Mouse (Mus musculus) thymus, postnatal 0 days (tissue): ENCODE results near the gene Atad5. TPM values are rescaled to one million over a fixed set of nuclear protein-coding genes. Genes with fewer than 3 reads are reported as not detected.
"Not testable (repeated sequence)": the region's sequence is repeated elsewhere in the genome, so short reads cannot be mapped to it uniquely, and the experiment has no call there.

Experiments
- DNase-seq: peaks from one replicate; pipeline ENCODE4 v3.0.0-alpha.2; 2015; ENCODE audit warnings: low spot score
- polyA plus RNA-seq: library from polyadenylated mRNA; unstranded; fragments of >200 nt; fragmentation: Nextera tagmentation; extraction: Ambion mirVana; gene quantifications from 2 replicates; pipeline ENCODE4 v1.2.1, GENCODE M21; 2015

The Atad5 gene
- polyA plus RNA-seq = 14.9 and 15.7 TPM in 2 replicates

DNA sequence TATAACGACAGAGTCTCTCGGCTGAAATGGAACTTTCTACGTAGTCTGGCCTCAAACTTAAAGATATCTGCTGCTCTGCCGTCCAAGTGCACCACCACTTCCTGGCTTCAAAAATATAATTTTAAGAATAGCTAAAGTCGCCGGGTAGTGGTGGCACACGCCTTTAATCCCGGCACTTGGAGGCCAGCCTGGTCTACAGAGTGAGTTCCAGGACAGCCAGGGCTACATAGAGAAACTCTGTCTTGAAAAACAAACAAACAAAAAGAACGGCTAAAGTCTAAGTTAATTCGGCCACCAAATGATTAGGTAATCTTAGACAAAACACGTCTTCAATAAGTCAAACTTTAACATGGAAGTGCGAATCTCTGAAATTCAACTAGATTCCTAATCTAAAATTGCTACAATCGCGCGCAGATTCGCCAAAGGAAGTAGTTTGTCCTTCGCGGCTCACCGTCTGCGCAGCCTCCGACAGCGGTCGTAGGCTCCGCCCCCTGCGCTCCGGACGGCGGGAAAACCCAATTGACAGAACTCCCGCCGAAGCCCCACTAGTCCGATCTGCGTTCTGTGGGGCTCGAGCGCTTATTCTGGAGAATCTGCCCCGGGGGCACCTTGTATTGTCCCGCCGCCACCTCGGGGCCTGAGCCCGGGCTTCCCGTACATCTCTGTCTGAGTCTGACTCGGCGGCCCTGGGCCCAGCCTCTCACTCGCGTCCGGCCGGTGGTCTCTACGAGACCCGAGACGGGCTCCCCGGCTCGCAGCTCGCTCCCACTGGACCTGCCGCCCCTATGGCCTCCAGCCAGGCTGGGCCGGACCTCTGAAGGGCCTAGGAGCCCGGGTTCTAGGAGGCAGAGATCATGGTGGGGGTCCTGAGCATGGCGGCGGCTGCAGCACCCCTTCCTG lies at the start of gene Atad5:
TSS of gene Atad5 (plus strand) at position 484 of the 900 bp plus-strand sequence.
- peak; percentile 87 for DNase-seq

DNA sequence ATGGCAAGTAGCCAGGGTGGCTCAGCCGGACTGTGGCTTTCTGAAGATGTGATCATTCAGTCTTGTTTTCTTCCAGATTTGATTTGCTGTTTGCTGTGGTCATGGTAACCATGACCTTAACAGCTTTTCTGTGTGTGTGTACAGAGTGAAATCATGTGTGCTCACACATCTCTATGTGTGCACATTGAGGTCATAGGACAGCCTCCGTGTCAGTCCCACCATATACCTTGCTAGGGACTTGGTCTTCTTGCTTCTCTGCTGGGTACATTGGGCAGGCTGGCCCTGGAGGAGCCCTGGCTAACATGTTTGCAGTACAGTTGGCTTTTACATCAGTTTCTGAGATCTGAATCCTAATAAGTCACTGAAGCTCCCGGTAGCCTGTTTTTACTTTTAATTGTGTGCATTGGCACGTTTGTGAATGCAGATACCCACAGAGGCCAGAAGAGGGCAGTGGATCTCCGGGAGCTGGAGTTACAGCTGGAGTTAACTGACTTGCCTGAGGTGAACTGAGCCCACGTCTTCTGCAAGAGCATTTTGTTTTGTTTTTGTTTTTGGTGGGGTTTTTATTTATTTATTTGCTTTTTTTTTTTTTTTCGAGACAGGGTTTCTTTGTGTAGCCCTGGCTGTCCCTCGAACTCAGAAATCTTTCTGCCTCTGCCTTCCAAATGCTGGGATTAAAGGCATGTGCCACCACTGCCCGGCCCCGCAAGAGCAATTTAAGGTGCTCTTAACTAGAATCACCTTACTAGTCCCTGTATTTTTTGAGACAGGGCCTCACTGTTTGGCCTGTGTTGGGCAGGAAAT lies 46.4 kb upstream of the Atad5 start:
- DNase-seq = peak; percentile 60

DNA sequence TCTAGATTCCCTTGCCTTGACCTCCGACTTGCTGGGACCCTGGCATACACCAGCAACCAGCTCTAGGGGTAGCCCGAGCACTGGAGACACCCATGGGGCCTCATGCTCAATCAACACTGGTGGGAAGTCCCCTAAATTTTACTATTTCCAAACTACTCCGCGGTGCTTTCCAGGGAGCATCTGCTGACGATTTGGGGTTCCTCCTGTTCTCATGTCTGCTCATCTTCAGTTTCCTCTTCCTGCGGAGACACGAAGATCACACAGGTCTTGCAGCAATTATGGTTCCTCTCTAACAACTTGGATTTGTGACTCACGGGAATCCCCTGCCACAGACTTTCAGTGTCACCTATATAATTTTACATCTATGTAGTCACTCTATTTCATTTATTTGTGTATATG lies 45.8 kb upstream of the Atad5 start:
- DNase-seq = no peak

DNA sequence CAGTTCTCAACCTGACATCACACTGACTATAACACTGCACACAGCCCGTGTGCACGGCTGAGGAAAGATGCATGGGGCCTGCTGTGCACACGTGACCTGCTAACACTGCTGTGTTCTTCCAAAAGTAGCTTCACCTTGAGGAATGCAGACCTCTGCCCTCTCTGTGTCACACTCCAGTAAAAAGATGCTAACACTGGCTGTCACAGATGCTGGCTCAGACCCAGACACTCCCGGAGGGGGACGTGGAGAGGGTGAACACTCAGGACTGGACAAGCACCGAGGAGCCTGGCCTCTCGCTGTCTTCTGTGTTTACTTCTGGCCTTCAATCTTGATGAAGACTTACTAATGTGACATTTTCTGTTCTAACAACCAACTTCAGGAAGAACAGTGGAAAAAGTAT lies 42.3 kb upstream of the Atad5 start:
- no peak for DNase-seq

DNA sequence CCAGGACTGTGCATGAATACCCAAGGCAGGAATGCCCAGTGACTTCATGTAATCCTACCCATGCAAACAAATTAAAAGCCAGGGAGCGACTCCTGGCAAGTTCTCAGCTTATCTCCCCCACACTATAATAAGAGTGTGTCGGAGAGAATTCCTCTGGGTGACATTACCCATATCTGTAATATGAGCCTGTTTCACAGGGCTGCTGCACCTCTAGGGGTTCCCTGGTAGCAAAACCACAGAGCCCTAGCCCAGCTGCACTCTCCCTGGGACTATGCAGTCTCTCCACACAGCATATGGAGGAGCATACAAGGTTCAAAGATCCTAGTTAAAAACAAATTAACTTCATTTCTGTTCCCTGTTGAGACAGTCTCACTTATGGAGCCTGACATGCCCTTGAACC lies 39.1 kb upstream of the Atad5 start:
- DNase-seq = no peak

DNA sequence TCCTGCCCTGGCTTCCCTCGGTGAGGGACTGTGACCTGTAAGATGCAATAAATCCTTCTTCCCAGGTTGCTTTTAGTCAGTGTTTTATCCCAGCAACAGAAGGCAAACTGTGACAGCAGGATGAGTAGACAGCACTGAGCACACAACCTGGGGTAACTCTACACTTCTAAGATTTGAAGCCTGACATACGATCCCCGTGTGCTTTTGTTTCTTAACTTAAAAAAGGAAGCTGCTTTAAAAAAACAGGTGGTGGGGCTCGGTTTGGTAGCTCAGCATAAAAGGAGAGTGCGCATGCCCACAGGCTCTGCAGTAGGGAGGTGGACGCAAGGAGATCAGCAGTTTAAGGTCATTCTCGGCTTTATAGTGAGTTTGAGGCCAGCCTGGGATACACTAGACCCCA lies 36.7 kb upstream of the Atad5 start:
- no peak for DNase-seq

DNA sequence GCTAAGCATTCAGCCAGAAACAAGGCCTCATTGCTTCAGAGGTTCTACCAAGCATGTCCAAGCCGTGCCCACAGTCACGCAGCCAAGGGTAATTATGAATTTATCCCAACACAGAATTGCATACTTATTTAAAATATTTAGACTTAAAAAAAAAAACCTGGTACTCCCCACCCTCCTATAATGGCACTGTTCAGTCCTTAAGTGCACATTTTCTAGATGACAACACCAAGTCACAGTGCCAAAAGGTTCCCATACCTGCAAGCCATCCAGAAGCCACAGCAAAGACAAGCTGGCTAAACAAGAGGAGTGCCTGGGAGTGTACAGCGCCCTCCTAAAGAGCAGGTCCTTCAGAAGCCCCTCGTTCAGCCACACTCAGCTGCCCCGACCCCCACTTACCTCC lies 36.0 kb upstream of the Atad5 start:
- DNase-seq = no peak

DNA sequence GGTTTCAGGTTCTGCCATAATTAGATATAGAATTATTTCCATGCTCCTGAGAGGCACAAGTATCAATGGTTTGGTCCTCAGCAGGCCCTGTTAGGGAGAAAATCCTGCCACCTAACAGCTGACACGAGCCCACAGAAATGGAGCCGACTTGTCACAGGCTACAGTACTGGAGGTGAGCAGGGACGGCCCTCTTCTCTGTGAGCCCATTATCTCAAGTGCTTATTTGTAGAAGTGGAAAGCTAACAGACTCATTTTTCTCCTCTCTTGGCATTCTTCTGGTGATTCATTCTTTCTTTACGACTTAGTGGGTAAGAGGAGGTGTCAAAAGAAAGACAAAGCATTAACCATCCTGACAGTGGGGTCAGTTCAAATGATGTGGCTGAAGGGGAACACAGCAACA lies 34.5 kb upstream of the Atad5 start:
- no peak for DNase-seq

DNA sequence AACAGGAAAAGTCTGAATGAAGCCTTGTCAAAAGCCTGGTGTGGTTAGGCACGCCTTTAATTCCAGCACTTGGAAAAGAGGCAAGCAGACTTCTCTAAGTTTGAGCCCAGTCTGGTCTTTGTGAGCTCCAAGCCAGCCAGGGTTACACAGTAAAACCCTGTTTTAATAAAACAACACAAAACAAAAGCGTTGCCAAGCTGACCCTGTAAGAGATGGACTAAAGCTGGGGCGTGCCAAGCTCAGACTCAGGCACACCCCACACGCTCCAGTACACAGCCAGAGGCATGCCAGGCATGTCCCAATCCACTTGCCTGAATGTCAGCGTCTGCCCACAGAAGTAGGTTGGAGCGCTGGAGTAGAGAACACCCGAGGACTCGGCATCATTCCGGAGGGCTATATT lies 33.1 kb upstream of the Atad5 start:
- DNase-seq = no peak

DNA sequence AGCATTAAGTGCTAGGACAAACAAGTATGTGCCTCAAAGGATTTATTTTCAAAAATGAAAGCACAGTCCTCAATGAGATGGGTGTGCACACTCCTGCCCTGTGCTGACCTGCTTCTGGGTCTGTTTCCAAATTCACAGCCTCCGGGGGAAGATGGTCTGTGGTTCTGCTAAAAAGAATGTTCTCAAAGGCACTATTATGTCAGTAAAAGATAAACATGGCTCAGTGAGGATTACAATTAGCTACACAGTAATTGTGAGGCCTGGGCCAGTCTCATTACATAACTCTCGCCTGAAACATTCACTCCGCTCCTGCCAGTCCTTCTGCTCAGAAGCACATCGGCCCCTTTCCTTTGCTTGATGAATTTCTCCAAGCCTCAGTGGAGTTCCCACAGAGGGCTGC lies 27.0 kb upstream of the Atad5 start:
- no peak for DNase-seq

DNA sequence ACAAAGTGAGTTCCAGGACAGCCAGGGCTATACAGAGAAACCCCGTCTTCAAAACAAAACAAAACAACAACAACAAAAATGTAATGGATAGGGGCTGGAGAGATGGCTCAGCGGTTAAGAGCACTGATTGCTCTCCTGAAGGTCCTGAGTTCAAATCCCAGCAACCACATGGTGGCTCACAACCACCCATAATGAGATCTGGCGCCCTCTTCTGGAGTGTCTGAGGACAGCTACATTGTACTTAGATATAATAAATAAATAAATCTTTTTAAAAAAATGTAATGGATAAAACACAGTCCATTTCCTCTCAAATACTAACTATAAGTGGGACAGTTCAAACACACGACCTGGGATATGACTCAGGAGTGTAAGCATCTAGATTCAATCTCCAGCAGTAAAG lies 22.8 kb upstream of the Atad5 start:
- not testable (repeated sequence) for DNase-seq

DNA sequence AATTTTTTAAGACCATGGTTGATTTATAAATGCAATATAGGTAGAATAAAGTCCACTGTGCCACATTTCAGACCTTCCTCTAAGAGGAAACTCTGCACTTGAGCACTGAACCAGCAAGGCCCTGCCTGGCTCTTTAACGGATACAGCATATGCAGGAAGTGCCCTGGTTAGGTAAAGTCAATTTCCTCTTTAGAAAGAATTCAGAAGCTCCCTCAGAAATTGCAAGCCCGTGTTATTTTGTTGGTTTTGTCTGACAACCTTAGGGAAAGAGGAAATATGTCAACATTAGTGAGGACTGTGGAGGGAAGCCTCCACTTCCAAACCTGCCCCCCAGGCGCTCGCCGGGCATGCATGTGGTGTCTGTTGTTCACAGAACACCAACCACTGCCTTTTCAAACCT lies 21.6 kb upstream of the Atad5 start:
- peak; percentile 70 for DNase-seq

DNA sequence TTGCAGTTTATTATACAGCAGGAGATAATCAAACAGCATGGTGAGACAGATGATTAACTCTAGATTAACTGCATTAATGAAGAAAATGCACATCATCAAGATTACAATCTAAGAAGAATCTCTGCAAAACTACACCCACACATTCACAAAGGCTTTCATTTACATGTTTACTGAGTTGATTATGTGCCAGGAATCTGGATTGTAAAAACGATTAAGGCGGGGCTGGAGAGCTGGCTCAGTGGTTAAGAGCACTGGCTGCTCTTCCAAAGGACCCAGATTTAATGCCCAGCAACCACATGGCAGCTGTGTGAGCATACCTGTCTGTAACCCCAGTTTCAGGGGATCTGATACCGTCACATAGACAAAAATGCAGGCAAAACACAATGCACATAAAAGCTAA lies 19.4 kb upstream of the Atad5 start:
- no peak for DNase-seq

DNA sequence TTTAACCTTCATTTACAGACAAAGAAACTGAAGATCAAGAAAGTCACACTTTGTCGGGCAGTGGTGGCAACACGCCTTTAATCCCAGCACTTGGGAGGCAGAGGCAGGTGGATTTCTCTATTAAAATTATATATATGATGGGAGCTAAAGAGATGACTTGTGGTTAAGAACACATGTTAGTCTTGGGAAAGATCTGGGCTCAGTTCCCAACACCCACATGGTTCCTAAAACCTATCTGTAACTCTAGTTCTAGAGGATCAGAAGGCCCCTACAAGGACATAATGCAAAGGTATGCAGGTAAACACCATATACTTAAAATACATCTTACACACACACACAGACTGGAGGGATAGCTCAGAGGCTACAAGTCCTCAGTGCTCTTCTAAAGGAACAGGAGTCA lies 18.2 kb upstream of the Atad5 start:
- DNase-seq = no peak

DNA sequence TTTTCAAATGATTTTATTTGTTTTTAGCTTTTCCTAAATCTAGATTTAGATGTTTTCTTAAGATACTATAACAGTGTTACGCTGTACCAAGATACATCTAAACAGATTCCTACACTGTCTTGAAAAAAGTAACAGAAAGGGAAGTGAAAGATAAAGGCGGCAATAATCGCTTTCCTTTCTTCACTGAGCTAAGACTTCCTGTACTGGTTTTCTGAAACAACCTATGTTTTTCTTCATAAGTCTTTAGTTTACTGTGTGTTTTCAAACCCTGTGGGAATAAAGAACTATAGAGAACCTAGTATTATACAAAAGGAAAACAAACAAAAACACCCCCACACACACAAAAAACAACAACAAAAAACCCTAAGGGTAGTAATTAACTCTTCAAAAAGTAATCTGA lies 16.8 kb upstream of the Atad5 start:
- peak; percentile 30 for DNase-seq

DNA sequence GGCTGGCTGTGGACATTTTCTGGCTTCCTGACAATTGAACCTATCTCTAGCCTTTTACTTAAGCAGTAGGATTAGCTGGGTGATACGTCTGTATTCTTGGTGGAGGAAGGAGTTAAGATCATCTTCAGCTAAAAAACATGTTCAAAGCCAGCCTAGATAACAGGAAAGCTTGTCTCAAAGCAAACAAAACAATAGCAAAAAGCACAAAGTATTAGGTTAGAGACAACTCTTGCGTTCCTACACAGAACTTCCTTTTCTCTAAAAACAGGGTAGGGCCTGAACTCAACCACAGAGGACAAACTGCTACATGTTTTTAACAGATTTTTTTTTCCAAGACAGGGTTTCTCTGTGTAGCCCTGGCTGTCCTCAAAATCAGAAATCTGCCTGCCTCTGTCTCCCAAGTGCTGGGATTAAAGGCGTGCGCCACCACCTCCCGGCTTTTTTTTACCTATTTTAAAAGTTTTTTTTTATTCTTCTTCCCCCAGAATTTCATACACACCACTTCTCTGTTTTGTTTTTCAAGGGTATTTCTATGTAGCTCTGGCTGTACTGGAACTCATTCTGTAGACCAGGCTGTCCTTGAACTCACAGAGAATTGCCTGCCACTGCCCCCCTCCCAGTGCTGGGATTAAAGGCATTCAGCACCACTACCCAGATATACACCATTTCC lies 13.5 kb upstream of the Atad5 start:
- no peak for DNase-seq

DNA sequence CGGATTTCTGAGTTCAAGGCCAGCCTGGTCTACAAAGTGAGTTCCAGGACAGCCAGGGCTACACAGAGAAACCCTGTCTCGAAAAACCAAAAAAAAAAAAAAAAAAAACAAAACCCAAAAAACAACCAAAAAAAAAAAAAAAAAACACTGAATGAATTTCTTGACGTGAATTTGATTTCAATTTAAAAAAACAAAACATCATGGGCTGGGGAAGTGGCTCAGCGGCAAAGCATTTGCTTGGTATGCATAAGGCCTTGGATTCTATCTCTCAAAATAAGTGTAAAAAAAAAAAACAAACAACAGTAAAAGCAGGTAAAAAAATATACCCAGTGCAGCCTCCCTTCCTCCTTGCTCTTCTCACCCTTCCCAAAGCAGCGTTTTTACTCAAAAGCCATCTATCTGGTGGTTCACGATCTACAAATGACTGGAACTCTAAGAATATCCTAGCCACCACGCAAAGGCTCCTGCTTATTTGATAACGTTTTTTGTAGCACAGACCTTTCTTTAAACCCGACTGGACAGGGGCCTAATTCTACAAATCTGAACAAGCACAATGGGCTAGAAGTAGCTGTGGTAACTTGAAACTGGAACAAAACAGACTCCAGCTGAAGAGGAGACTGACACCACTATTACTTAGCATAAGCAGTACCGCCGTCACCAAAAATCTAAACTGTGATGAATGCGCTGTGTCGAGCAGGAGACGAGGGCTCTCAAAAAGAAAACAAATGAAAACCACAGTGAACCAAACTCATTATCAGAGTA lies 11.2 kb upstream of the Atad5 start:
- DNase-seq = no peak

DNA sequence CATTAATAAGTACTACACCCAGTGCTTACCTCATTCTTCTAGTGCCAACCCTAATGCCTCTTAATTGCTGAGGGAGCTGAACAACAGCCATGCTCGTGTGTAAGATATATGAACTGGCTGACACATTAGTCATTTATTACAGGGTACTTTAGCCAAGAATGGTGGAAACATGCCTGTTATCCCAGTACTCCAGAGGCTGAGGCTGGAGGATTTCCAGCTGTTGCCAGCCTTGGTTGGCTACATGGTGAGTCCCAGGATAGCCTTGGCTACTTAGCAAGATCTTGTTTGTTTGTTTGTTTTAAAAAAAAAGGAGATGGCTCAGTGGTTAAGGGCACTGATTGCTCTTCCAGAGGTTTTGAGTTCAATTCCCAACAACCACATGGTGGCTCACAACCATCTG lies 10.4 kb upstream of the Atad5 start:
- DNase-seq = no peak

DNA sequence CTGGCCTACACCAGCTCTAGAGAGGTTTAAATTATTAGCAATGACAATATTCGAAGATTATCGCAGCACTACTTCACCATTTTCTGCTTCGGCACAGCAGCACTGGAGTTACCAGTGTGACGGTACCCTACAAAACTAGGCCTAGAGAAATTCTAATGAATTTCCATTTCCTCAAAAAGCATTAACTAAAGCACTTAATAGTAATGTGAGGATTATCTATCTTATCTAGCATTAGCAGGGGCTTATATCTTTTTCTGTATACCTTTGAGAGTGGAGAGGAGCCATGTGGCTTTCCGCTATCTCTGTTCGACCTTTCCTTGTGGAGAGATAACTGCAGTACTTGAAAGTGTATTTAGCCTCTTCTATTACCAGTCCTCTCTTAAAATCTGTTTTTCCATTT lies 9.4 kb upstream of the Atad5 start:
- no peak for DNase-seq

DNA sequence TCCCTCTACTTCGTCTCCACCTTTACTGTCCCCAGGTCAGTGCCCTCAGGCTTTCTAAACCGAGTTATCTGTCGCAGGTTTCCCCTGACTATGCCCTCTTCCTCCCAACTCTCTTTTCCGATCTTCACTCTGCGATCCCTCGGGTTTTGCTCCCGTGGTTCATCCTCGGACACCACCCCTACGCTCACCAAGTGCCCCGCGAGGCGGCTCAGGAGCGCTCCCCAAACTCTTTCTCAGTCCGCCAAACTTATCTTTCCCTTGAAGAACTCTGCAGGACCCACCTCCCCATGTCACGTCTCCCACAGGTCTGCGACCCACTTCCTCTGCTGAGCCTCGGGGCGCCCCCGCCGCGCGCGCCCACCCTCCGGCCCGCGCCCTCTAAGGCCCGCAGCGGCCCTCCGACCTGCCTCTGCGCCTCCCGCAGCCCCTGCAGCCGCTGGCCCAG lies 8.8 kb upstream of the Atad5 start:
- no peak for DNase-seq
